7 mouse cellular contexts compared by ENCODE assay signal in the genomic region with DNA sequence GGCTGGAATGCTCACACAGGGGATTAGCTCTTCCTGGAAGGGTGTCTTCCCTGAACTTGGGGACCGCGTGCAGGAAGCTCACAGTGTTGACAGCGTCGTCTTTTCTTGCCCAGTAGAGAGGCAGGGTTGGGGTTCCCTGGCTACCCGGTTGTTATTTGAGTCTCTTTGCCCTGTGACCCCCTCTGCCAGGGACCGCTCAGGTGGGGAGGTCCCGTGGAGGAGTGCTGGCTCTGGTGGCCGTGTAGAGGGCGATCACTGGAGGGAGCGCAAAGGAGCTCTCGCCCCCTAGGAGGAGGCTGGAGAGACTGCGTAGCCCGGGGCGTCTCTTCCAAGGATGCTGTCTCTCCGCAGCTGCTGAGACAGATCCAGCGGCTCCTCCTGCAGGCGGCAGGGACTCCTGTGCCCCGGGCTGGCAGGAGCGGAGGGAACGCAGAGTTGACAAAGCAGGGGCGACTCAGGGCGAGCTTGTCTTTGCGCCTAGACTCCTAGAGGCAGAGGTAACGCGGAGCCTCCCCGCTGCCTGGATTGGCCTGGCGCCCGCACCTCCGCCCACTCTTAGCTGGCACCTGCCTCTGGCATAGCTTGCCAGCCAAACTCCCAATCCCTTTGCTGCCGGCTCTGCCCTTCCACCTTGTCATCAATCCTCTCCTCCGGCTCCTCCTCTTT. TPM values are rescaled to one million over a fixed set of nuclear protein-coding genes. Genes with fewer than 3 reads are reported as not detected.
DNase-seq lines count a peak whose midpoint lies in the region; ATAC-seq lines count a peak whose summit lies in the region.

A gene (minus strand): TSS at position 499 of the 666 bp plus-strand sequence.

- peak; percentile 43 for ATAC-seq in common myeloid progenitor, adult 5-6 weeks (replicated peaks; ENCODE audit: low read depth, poor library complexity, severe bottlenecking)
- ATAC-seq in inflammation-experienced regulatory T-cells, adult 6 months, result peak; percentile 25

- peak; percentile 85 for DNase-seq in adrenal gland, postnatal 10 days
- peak; percentile 59 for DNase-seq in gastrocnemius, postnatal 25 days
- DNase-seq in left cerebral cortex, adult 8-10 months (ENCODE audit: low spot score in 2 of 2), result peak; percentile 65 to 67
- peak; percentile 65 to 74 for DNase-seq in lung, postnatal 4 days
- peak; percentile 73 to 76 for DNase-seq in right cerebral cortex, adult 2 months (ENCODE audit: low spot score in 2 of 2)

RNA-seq across cellular contexts. Expression of the gene that starts here (rescaled TPM):
- total RNA-seq in adrenal gland, postnatal 10 days (2021), result 10 to 100 TPM in 1 of 2 experiments, 1 to 10 TPM in 1; 9.8 to 14.5 TPM
- total RNA-seq in common myeloid progenitor, adult 5-6 weeks (2017), result not detected in 2 replicates
- 1 to 10 TPM; 2.1 to 3.0 TPM for total RNA-seq in gastrocnemius, postnatal 25 days (2021)
- 1 to 10 TPM; 1.6 to 3.8 (median 3.6) TPM for polyA plus RNA-seq in inflammation-experienced regulatory T-cells, adult 6 months (2017; shearing (Covaris generic))
- 10 to 100 TPM; 11.1 to 12.6 (median 12.1) TPM for total RNA-seq in left cerebral cortex, adult 8-10 months (2022)

Comparison
In these comparisons a context has a peak if more than half of its experiments do, and no peak if none do; other contexts are left out.
1. Peak in every context shown above with its lines: DNase-seq and ATAC-seq.
2. Peak in ATAC-seq in common myeloid progenitor, adult 5-6 weeks; RNA of the gene not detected or under 1 TPM.